Mouse (Mus musculus): ENCODE data around the gene Arhgef40.

- TF ChIP-seq ZKSCAN1 (IDR thresholded peaks at IDR 0.05; ENCODE audit: low read depth, low read length) (no peak), CTCF (IDR thresholded peaks at IDR 0.05 in 2 of 3, conservative IDR thresholded peaks at IDR 0.05 in 1 of 3; ENCODE audit: control insufficient read depth in 1 of 3, insufficient read depth in 1 of 3, low read depth in 2 of 3, low read length in 3 of 3, poor library complexity in 1 of 3, severe bottlenecking in 1 of 3) (no peak), E2F4 (IDR thresholded peaks at IDR 0.05; ENCODE audit: borderline replicate concordance, low read depth, low read length) (no peak), GABPA (IDR thresholded peaks at IDR 0.05; ENCODE audit: low read depth, low read length) (no peak), POLR2A (IDR thresholded peaks at IDR 0.05; ENCODE audit: control insufficient read depth in 1 of 2, insufficient read depth in 1 of 2, low read depth in 1 of 2, low read length in 2 of 2, poor library complexity in 1 of 2) (no peak), USF1 (IDR thresholded peaks at IDR 0.05; ENCODE audit: low read depth, low read length) (no peak), ELF1 (IDR thresholded peaks at IDR 0.05; ENCODE audit: low read depth, low read length) (no peak), MAFK (IDR thresholded peaks at IDR 0.05; ENCODE audit: borderline replicate concordance, low read depth, low read length) (no peak), POLR2AphosphoS5 (IDR thresholded peaks at IDR 0.05; ENCODE audit: borderline replicate concordance, low read depth, low read length) (no peak), NELFE (IDR thresholded peaks at IDR 0.05; ENCODE audit: low read depth, low read length) (no peak), ZMIZ1 (IDR thresholded peaks at IDR 0.05; ENCODE audit: low read depth, low read length) (no peak)
These were observed 41.8 kb downstream of the Arhgef40 start for GRCm38 (mm10) chr14:52026342-52026741.

Data from MEL (cell line).